Mouse (Mus musculus): ENCODE data around the gene Ppp1r18.

Gene Ppp1r18

DNA sequence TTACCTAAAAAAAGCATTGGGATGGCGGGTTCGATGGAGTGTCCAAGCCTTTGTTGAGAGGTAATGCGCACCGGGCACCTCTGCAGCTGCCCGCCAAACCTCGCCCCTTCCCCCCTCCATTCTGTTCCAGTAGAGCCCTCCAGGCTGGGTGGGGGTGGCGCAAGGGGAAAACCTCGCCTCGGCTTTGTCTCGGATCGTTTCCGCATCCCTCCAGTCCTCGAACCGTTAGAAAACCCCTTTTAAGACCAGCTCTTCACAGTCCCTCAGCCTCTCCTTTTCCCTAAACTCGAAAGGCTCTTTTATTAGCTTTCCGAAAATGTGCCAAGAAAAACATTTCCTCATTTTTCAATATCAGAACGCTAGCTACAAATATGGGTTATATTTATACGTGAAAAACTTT is 27.9 kb upstream of the Ppp1r18 start:
- peak; percentile 66 for DNase-seq

DNA sequence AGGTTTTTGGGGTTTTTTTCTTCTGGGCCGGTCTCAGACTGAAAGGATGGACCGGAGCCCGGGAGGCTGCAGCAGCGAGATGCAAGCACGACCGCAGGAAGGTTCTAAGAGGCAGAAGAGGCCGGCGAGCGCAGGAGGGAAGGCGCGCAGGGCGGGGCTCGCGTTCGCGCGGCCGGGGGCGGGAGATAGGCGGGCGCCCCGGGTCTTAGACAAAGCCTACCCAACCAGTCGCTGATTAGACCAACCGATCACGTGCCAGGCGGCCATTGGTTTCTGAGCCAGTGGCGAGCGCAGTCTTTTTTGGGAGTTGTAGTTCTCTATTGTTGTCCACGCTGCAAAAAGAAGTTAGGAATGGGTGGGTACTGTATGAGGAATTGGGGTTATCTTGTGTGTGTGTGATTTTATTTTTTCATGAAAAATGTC is 27.3 kb upstream of the Ppp1r18 start, which contains the start of gene Tubb5:
Tubb5 (minus strand) TSS at position 185 of the 423 bp plus-strand sequence.
- DNase-seq = peak; percentile 97

DNA sequence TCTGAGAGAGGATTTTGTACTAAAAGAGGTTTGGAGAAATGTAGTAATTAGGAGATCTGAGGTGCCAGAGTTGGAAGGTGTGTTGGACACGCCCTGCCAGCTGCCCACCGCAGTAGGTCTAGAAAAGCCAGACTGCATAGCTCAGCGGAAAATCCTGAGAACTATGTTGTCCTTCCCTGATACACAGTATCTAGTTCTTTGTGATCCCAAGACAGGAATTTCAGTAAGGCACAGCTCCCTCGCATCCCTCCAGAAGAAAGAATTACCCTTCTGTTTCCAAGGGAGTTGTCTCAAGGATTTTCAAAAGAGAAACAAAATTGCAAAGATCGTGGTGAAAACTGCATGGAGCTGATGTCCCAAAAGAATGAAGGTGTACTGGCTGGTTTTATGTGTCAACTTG is 26.8 kb upstream of the Ppp1r18 start:
- DNase-seq = peak; percentile 50

DNA sequence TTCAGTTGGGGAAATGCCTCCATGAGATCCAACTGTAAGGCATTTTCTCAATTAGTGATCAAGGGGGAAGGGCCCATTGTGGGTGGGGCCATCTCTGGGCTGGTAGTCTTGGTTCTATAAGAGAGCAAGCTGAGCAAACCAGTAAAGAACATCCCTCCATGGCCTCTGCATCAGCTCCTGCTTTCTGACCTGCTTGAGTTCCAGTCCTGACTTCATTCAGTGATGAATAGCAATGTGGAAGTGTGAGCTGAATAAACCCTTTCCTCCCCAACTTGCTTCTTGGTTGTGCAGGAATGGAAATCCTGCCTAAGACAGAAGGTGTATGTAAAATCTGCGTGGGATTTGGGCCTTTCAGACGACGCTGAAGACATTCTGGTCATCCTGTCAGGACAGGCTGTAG is 26.4 kb upstream of the Ppp1r18 start:
- peak; percentile 46 for DNase-seq

DNA sequence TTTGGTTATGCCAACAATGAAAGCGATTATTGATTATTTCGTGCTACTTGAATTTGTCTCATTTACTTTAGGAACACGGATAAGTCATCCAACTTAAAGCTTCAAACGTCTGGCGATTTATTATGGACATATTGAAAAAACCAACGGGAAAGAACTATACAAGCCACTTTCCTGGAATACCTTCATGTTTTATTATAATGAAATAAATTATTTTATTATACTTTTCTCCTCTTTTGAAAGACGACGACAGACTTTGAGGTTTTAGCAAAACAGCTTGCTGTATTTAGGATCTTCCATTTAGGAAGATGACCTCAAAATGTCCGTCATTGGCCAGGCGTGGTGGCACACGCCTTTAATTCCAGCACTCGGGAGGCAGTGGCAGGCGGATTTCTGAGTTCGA is 24.8 kb upstream of the Ppp1r18 start:
- no peak for DNase-seq

DNA sequence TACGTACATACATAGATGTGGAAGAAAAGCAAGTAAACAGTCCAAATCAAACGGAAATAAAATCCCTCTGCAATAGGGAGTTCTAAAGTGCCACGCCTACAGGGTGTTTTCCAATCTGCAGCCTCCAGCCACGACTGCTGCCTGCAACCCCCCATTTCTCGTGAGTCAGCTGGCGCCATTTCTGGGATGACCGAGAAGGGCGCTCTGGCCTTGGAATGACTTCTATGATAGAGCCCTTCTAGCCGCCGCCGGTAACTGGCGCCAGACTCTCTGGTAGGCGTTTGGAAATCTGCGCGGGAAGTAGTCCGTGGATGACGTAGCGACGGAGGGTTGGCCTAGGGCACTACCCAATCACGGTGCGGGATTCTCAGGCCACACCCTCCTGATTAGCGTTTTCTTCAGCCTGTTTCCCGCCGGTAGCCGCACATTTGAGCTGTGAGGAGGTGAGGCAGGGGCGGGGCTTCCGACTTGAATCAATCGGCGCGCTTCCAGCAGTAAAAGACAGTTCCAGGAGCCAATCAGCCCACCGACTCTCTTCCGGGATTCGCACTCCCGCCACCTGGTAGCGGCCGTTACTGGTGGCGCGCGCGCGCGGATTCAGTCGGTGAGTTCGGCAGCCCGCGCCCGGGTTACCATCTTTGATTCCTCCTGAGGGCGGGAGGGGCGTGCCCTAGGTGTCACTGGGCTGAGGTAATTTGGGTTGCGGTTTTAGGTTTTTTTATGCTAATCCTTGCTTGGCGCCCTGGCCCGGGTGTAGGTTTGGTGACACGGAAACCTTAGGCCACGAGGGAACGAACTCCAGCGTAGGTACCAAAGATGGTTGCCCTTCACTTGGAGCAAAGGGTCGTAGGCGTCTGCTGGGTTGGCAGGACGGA is 24.1 kb upstream of the Ppp1r18 start, which contains the start of gene Mdc1:
Mdc1 (plus strand) TSS at position 440 of the 875 bp plus-strand sequence.
- DNase-seq = peak; percentile 99

DNA sequence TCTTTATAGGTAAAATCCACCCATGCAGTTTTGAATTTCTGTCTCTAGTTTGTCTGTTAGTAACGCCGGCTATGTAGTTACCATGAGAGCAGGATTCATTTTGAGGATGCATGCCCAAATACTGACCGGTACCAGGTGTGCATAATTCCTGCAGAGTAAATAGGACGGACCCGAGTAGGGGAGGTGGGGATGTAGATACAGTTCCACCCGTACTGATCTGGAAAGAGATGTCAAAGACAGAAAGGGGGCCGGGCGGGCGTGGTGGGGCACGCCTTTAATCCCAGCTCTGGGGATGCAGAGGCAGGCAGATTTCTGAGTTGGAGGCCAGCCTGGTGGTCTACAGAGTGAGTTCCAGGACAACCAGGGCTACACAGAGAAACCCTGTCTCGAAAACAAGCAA is 23.4 kb upstream of the Ppp1r18 start:
- DNase-seq = peak; percentile 73

DNA sequence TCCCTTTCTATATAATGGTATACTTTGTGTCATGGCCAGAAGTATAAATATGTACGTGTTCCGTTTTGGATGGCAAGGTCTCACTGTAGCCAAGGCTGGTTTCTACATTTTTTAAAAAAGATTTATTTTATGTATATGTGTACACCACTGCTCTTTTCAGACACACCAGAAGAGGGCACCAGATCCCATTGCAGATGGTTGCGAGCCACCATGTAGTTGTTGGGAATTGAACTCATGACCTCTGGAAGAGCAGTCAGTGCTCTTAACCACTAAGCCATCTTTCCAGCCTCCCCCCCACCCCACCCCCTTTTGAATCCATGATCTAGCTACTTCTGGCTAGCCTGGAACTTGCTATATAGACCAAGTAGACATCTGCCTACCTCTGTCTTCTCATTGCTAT is 21.9 kb upstream of the Ppp1r18 start:
- DNase-seq = no peak

DNA sequence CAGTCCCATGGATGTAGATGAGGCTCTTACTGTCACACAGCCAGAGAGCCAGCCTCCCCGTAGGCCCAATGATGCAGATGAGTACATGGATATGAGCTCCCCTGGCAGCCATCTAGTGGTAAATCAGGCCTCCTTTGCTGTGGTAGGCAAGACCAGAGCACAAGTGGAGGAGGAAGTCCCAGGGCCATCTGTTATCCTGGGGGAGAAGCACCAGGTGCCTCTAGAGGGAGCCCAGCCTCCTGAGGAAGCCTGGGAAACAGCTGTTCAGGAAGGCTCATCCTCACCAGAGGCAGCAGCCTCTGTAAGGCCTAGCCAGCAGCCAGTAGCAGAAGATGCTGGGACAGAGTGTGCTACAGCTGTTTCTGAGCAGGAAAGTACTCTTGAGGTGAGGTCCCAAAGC is 17.3 kb upstream of the Ppp1r18 start:
- no peak for DNase-seq

DNA sequence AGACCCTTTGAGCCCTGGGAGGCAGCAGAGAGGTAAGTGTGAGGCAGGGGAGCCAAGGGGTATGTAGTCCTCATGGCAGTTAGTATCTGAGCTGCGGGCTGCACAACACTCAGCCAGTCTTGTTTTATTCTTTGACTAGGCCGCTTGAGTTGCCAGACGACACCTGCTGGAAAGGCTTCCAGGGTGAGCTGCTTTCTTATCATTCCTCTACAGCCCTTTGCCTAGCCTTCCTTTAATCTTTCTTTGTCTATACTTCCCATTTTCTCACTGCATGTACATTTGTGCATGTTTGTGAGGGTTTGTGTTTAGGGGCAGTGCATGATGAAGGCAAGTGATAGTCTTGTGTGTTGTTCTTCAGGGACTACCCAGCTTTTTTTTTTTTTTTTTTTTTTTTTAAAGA is 14.4 kb upstream of the Ppp1r18 start:
- peak; percentile 54 for DNase-seq

DNA sequence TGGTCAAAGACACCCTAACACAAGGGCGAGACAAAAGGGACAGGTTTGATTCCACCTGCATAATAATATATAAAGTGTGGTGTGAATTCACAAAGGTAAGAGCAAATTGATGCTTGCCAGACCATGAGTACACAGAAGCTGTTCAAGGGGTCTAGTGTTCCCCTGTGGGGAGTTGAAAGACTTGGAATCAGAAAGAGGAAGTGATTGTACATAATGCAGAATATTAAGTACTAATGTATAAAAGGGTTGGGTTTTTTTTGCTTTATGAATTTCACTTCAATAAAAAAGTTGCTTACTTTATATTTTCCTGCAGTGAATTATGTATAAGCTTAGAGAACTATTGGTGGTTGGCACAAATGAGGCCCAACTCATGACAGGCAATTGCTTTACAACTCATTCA is 6.0 kb upstream of the Ppp1r18 start:
- DNase-seq = no peak

DNA sequence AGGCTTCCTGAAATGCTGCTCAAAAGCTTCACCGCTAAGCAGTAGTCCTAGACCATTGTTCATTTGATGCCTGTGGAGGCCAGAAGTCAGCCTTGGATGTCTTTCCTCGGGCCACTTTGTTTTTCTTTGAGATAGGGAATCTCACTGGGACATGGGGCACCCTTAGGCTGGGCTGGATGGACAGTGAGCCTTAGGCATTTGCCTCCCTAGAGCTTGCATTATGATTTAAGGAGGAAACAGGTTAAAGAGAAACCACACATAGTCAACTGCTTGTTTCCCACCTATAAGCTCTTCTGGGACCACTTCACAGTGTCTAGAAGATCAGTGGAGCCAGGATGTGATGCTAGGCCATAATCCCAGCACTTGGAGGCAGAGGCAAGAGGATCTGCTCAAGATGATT is 5.6 kb upstream of the Ppp1r18 start:
- DNase-seq = no peak

DNA sequence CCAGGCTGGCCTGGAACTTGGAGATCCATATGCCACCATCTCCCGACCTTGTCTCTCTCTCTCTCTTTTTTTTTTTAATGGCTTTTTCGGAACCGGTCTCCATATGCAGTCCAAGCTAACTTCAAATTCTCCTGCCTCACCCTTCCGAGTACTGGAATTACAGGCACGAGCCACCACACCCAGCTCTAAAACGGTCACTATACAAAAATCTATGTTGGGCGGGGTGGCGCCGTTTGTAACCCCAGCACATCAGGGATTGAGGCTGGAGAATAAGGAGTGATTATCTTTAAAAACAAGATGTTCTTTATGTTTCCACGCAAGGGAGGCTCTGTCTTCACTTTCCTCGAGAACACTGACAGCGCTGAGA is 4.6 kb upstream of the Ppp1r18 start:
- no peak for DNase-seq

DNA sequence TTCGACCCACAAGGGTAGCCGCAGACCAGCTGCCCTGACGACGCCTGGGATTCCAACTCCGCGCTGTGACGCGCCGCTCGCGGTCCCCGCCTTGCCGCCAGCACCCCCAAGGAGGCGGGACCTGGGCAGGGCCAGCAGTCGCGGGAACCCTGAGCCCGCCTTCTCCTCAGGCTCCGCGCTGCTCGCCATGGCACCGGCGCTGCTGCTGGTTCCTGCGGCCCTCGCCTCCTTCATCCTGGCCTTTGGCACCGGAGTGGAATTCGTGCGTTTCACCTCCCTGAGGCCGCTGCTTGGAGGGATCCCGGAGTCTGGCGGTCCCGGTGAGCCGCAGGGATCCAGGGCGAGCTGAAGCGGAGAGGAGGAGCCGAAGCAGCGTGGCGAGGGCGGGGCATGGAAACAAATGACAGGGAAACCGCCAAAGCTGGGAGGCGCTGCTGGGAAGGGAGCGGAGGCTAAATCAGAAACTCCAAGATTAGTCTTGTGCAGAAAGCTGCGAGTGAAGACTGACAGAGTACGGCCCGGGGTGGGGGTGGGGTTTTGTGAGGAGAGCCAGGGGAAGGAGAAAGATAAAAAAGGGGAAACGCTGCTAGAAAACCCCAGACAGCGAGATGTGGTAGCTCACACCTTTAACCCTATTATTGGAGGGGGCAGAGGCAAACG is 4.1 kb upstream of the Ppp1r18 start, which contains the start of gene Nrm:
Nrm (plus strand) TSS at position 121 of the 660 bp plus-strand sequence.
- peak; percentile 89 for DNase-seq

DNA sequence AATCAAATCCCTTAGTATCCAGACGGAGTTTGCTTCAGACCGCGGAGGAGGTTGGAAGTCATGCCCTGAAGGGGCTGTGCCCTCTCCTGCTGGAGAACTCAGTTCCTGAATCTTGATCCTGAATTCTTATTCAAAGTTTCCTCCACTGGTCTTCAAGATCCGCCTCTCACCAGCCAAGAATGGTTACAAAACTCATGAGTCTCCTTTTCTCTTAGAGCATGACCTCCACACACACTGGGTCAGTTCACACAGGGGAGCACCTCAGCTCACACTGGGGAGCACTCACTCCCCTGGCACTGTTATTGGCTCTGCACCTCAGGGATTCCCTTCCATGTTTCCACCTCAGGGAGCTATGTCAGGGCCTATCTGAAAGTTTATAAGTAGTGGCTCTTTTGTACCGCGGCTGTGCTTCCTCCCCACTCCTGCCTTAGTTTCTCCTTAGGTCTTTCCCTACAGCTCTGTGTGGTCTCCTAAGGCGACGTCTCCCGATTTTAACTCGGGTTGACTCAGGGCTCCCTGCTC is 500 bp upstream of the Ppp1r18 start:
- DNase-seq = no peak

DNA sequence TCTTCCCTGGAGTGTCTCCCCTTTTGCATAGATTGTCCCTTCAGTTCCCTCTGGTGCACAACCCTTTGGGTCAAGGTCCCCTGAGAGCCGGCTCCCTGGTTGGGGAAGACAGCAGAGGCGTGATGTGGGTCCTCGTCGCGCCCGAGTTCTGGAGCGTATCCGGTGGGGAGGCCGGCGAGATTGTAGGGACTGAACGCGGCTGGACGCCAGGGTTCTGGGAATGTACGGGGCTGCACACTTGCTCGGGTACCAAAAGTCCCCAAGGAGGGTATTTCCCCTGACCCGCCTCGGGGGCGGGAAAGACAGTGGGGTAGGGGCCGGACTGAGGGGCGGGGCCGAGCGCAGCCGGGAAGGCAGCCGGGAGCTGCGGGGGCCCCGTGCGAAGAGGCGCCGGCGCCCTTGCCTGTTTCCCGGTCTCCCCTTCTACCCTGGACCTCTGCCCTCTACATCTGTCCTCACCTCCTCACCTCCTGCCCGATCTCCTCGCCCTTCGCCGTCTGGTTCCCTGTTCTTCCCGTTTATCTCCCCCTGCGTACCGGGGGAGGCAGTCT is 963 bp downstream of the Ppp1r18 start:
- DNase-seq = peak; percentile 61

DNA sequence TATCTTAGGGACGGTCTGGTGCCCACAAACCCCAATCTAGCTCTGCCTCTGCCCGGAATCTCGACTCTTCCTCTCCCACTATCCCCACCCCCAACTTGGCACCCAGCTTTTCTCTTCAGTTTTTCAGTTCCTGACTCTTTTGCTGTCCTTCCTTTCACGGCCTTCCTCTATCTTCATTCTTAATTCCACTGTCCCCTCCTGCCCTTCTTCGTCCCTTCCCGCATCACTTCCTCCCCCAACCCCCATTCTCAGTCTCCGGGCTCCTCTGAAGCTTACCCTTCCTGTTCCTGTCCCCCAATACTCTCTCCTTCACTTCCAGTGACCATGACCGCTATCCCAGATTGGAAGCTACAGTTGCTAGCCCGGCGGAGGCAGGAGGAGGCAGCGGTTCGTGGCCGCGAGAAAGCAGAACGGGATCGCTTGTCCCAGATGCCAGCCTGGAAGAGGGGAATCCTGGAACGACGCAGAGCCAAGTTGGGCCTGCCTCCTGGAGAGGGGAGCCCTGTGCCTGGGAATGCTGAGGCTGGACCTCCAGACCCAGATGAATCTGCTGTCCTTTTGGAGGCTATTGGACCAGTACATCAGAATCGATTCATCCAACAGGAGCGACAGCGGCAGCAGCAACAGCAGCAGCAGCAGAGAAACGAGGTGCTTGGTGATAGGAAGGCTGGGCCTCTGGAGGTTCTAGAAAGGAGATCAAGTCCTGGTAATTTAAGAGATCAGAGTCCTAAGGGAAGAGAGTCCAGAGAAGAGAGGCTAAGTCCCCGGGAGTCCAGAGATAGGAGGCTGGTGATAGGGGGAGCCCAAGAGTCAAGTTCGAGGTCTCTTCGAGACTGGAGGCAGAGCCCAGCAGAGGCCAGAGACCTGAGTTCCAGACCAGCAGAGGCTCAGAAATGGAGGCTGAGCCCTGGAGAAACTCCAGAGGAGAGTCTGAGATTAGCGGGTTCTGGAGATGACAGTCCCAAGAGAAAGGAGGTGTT is 1.8 kb downstream of the Ppp1r18 start:
- DNase-seq = peak; percentile 40

DNA sequence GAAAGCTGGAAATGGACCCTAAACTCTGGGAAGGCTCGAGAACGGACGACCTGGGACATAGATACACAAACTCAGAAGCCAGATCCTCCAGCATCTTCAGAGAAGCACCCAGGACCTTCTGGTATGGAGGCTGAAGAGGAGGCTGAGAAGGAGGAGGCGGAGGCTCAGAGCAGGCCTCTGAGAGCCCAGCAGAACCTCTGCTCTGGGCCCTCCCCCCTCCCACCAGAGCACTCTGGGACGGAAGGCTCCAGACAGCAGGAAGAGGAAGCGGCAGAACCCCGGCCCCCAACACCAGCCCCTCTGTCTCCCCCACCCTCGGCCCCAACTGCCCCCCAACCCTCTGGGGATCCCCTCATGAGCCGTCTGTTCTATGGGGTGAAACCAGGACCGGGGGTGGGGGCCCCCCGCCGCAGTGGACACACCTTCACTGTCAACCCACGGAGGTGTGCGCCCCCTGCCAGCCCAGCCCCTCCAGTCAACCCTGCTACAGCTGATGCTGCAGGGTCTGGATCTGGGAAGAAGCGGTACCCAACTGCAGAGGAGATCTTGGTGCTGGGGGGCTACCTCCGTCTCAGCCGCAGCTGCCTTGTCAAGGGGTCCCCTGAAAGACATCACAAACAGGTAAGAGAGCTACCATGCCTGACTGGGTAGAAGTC is 2.9 kb downstream of the Ppp1r18 start:
- peak; percentile 26 for DNase-seq

DNA sequence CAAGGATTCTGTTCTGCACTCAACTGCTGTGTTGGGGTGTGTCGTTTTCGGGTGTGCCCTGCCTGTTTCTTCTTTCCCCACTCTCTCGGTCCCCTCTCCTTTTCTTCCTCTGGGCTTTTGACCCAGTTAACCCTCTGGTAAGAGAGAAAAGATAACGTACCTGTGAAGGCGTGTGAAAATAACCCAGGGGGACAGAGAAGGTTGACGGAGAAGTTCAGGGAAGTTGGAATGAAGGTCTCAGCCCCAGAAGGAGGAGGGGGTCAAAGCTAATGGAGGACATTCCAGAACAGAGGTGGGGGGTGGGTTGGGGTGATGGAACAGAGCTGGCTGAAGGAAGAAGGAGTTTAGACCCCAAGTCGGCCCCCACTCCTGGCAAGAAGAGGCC is 3.6 kb downstream of the Ppp1r18 start:
- DNase-seq = no peak

DNA sequence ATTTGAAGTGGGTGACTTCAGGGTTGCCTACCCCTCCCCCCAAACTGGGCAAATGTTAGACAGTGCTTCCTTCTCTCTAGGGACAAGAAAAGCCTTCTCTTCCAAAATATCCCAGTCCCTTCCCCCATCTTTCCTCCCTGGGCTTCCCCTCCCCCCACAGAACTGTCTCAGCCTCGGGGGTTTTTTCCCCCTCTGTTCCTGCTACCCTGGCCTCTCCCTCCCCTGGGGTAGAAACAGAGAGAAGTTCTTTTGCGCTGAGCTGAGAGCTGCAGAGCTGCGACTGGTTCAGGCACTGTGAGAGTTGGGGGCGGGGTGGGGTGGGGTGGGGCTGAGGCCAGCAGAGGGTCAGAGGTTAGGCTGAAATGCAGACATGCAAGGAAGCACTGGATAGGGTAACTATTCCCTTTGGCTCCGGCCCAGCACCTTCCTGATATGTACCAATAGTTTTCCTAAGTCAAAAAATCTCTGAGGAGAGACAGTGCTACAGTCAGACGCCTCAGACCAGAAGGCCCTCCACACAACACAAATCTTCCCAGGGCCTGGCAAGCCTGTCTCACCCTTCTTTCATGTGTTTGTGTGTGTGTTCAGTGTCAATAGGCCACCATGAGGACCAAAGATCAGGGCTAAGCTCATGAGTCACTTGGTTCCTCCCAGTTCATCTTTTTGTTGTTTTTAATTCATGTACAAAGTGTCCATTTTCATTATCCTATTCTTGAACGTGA is 4.1 kb downstream of the Ppp1r18 start:
- peak; percentile 57 for DNase-seq

Data from liver (tissue).